In genomic region chr13:21242408-21243125, GRCm38 (mm10) we compare ENCODE assay signal across 8 mouse cellular contexts. TPM values are rescaled to one million over a fixed set of nuclear protein-coding genes. Genes with fewer than 3 reads are reported as not detected.
DNase-seq lines count a peak whose midpoint lies in the region; ATAC-seq lines count a peak whose summit lies in the region.

No protein-coding gene starts in this region.

- H3K4me3 ChIP-seq in kidney, embryonic 16.5 days (ENCODE audit: low read length): peak overlapping the region; percentile 38
- peak overlapping the region; percentile 46 for H3K4me3 ChIP-seq in hindbrain, embryonic 10.5 days
- peak overlapping the region; percentile 49 for H3K4me3 ChIP-seq in midbrain, embryonic 10.5 days

- peak overlapping the region; percentile 53 for H3K4me2 ChIP-seq in kidney, embryonic 16.5 days (replicated peaks; ENCODE audit: low read depth, low read length)

- no peak for DNase-seq in kidney, postnatal 10 days
- peak; percentile 78 for DNase-seq in R1 (ENCODE audit: low read depth, low spot score)
- DNase-seq in hindbrain, embryonic 10.5 days (ENCODE audit: low spot score): peak; percentile 47
- peak; percentile 49 for DNase-seq in midbrain, embryonic 10.5 days (ENCODE audit: low spot score)
- DNase-seq in layer of hippocampus, adult 8-10 months (ENCODE audit: low spot score in 2 of 2): no peak
- no peak for DNase-seq in cerebellum, adult 18-20 months

- 10% methylated on average over 16 of the region's 16 CpGs for WGBS in kidney, embryonic 16.5 days
- 4% methylated on average over 16 of the region's 16 CpGs for WGBS in hindbrain, embryonic 10.5 days
- 9% methylated on average over 16 of the region's 16 CpGs for WGBS in midbrain, embryonic 10.5 days

- H3K36me3 ChIP-seq in kidney, embryonic 16.5 days (ENCODE audit: insufficient read depth, low read length): no peaks in the 10 kb centered on the region
- no peaks in the 10 kb centered on the region for H3K36me3 ChIP-seq in hindbrain, embryonic 10.5 days
- no peaks in the 10 kb centered on the region for H3K36me3 ChIP-seq in midbrain, embryonic 10.5 days

- no peak for ATAC-seq in kidney, embryonic 16.5 days (ENCODE audit: low FRiP score, low TSS enrichment)
- ATAC-seq in CD4-positive, CD25-positive, alpha-beta regulatory T cell, adult 4 months: no peak

- H3K27ac ChIP-seq in kidney, embryonic 16.5 days (ENCODE audit: low read length): no peak overlapping the region
- H3K27ac ChIP-seq in hindbrain, embryonic 10.5 days: no peak overlapping the region
- no peak overlapping the region for H3K27ac ChIP-seq in midbrain, embryonic 10.5 days (replicated peaks)

- 0 out of 2 replicates have a peak overlapping the region, but pooled peaks have one; percentile 20 for H3K9ac ChIP-seq in kidney, embryonic 16.5 days (replicated peaks; ENCODE audit: low read length)

- peaks cover 8% of the 10 kb centered on the region; the same call in 1 of the 2 replicates for H3K4me1 ChIP-seq in kidney, embryonic 16.5 days (ENCODE audit: insufficient read depth, low read length)
- peaks cover 11% of the 10 kb centered on the region for H3K4me1 ChIP-seq in hindbrain, embryonic 10.5 days (replicated peaks)
- peaks cover 13% of the 10 kb centered on the region for H3K4me1 ChIP-seq in midbrain, embryonic 10.5 days

- H3K27me3 ChIP-seq in kidney, embryonic 16.5 days (ENCODE audit: insufficient read depth, low read length): peaks cover 23% of the 10 kb centered on the region
- H3K27me3 ChIP-seq in hindbrain, embryonic 10.5 days (ENCODE audit: insufficient read depth, poor library complexity, severe bottlenecking): peaks cover 31% of the 10 kb centered on the region
- peaks cover 33% of the 10 kb centered on the region for H3K27me3 ChIP-seq in midbrain, embryonic 10.5 days (ENCODE audit: low read depth, poor library complexity, severe bottlenecking)

- peaks cover 3% of the 10 kb centered on the region; the same call in 1 of the 2 replicates for H3K9me3 ChIP-seq in kidney, embryonic 16.5 days (ENCODE audit: low read length)
- no peaks in the 10 kb centered on the region for H3K9me3 ChIP-seq in hindbrain, embryonic 10.5 days
- H3K9me3 ChIP-seq in midbrain, embryonic 10.5 days (replicated peaks): 0 out of 2 replicates have a peak, but pooled peaks cover 7% of the 10 kb centered on the region

RNA-seq across cellular contexts. Expression of gene Gpx5, which starts 50.0 kb away (rescaled TPM):
- polyA plus RNA-seq in kidney, embryonic 16.5 days (2015; fragmentation: Nextera tagmentation; extraction: Ambion mirVana): not detected in 2 replicates
- not detected in 2 replicates for polyA plus RNA-seq in hindbrain, embryonic 10.5 days (2016; fragmentation: Nextera tagmentation; extraction: Ambion mirVana)
- polyA plus RNA-seq in midbrain, embryonic 10.5 days (2016; fragmentation: Nextera tagmentation; extraction: Ambion mirVana): not detected in 2 replicates
- not detected for total RNA-seq in layer of hippocampus, adult 8-10 months (2022)
- polyA plus RNA-seq in CD4-positive, CD25-positive, alpha-beta regulatory T cell, adult 4 months (2017; shearing (Covaris generic)): not detected

Comparison
In these comparisons a context has a peak if more than half of its experiments do, and no peak if none do; other contexts are left out.
1. DNase-seq: peak in R1 (single experiment), hindbrain, embryonic 10.5 days (single experiment) and midbrain, embryonic 10.5 days (single experiment); none in kidney, postnatal 10 days (single experiment), layer of hippocampus, adult 8-10 months (0 of 2) and cerebellum, adult 18-20 months (0 of 2).
2. Peak in every context shown above with its lines, with median percentiles within 50 percentile points of each other: H3K4me3 ChIP-seq.